Mouse (Mus musculus) cerebellum, adult 2 months (tissue): ENCODE data around the gene Saa4.

Experiments used
- CTCF ChIP-seq: fragments of 200-500 bp; IDR thresholded peaks from 2 replicates; pipeline ENCODE4 v1.5.1; 2011; ENCODE audit warnings: low read depth, mild to moderate bottlenecking, control low read depth, low read length, moderate library complexity, borderline replicate concordance; ENCODE audit not compliant: insufficient read depth
- POLR2A ChIP-seq: fragments of 200-500 bp; IDR thresholded peaks from 2 replicates; pipeline ENCODE4 v1.6.1; 2011; ENCODE audit warnings: low read length, control low read depth, borderline replicate concordance; ENCODE audit not compliant: insufficient read depth

- TF ChIP-seq CTCF (no peak), POLR2A (no peak)
These were observed 9.0 kb downstream of the Saa4 start for GRCm38 (mm10) chr7:46723354-46723753.
